Mouse (Mus musculus): ENCODE measurements around the gene Tdrd3.

Tdrd3 gene

DNA sequence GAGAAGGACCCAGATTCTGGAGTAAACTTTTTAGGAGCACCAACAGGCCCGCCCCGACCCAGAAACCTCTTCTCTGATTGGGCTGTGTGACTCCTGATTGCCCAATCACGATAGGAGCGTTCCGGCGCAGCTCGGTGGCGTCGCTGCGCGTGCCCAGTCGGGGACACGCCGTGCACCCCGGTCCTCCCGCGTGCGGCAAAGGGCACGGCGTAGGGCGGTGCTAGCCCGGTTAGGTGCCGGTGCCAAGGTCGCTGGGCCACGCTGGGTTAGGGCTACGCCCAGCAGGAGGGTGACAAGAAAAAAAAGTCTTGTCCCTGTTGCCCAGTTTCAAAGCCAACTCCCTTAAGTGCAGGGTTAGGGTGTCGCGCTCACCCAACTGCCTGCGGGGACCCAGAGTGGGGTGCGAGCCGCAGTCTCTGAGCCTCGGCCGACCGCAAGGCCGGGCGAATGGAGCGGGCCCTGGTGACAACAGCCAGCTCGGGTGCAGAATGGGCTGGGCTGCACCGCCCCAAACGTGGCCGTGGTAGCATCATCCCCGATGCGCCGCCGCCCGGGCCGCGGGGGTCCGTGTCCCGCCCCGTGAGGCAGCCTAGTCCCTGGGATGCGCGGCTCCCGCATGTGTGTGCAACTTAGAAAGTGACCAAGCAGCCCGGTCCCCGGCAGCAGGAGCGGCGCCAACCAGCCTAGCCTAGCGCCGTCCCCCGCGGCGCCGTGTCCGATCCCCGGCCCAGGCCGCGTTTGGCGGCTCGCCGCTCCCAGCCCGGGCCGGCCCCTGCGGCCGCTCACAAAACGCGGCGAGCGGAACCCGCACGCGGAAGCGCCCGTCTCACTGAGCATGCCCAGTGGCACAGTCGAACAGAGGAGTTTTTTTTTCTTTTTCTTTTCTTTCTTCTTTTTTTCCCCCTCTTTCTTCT, at the start of gene Tdrd3:
Gene Tdrd3 (plus strand): TSS at position 832 of the 914 bp plus-strand sequence.
- peak; percentile 94 for DNase-seq

GRCm38 (mm10) chr14:87367169-87367568, 49.3 kb upstream of the Tdrd3 start:
- no peak for DNase-seq

DNA sequence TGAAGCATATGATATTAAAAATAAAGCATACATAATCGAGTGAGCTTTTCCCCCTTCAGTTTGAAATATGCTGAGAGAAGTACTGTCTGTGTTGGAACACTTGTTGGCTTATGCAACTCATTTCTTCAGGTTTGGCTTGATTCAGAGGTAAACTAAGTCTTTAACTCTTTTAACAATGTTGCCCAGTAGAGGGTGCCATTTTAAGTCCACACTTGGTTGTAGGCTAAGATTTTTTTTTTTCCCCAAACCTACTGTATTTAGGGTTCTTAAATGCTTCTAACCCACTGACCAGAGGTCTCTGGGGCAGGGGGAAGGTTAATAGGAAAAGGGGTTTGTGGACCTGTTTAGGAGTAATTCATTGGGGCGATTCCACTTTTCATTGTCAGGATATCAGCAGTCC, 33.4 kb upstream of the Tdrd3 start:
- no peak for DNase-seq

- no peak for DNase-seq
These were observed 31.9 kb upstream of the Tdrd3 start for GRCm38 (mm10) chr14:87384288-87385268.

- no peak for DNase-seq
These were observed 23.3 kb upstream of the Tdrd3 start for GRCm38 (mm10) chr14:87393096-87393495.

- DNase-seq, result no peak
These were observed 19.8 kb upstream of the Tdrd3 start for GRCm38 (mm10) chr14:87396643-87397042.

DNA sequence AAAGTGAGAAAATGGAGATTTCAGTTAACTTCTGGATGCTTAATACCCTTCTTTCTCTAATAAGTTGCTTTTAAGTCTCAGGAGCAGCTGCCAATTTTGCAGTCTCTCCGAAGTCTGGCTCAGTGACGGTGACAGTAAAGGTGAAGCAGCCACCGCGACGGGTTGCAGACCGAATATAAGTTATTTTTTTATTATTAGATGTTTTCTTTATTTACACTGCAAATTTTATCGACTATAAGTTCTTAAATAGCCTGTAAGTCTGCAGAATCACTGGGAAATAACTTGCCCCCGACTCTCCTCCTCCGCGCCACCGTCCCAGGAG, 992 bp upstream of the Tdrd3 start:
- DNase-seq, result no peak

DNA sequence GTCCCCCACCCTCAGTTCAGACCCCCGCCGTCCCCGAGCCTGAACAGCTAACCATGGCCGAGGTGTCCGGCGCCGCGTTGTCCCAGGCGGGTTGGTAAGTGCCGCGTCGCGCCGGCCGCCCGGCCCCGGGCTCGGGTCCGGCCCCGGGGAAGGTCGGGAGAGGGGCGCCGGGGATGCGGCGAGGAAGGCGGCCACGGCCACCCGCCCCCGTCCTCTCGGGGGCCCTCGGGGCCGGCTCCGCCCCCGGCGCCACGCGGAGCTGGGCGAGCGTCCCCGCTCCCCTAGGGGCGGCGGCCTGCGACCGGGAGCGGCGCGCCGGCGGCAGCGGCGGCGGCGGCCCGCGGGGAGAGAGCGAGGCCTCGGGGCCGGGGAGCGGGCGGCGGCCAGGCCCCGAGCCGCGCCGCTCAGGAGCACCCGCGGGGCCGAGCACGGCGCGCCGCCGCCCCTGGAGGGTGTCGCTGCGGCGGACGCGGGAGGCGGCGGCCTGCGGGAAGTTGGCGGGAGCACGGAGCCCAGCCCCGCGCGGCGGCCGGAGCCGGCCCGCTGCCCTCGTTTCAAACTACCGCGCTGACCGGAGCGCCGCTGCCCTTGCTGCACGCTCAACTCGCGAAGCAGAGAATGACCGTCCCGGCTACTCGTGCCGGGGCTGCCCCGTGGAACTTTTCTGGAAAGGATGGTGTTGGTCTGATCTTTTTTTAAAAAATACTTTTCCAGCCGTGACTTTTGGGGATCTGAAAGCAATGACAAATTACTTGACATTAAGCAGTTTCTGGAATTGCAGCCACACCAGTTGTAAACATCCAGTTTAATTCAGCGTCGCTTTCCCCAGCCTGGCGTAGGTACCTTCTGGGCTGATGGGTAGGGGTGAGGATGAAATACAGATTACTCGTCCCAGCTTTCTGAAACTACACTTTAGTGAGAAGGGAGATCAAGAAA, 584 bp downstream of the Tdrd3 start:
- peak; percentile 62 for DNase-seq

- DNase-seq, result peak; percentile 46
These were observed 1.2 kb downstream of the Tdrd3 start for GRCm38 (mm10) chr14:87417691-87418070.

DNA sequence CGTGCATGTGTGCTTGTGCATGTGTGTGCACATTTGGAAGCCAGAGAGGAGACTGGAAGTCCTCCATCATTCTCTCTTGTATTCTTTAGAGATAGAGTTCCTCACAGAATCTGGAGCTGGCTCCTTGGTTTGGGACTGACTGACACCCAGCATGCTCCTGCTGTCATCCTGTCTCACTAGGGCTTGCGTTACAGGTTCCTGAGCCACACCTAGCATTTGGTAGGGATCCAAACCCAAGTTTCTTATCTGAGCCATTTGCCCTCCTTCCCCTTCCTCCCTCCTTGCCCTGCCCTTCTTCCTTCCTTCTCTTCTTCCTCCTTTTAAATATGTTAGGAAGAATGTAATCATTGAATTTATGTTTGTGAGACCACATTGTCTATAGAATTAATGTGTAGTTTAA, 3.3 kb downstream of the Tdrd3 start:
- DNase-seq, result no peak

GRCm38 (mm10) chr14:87420576-87420975, 4.1 kb downstream of the Tdrd3 start:
- DNase-seq, result no peak

GRCm38 (mm10) chr14:87422432-87422831, 6.0 kb downstream of the Tdrd3 start:
- DNase-seq, result no peak

DNA sequence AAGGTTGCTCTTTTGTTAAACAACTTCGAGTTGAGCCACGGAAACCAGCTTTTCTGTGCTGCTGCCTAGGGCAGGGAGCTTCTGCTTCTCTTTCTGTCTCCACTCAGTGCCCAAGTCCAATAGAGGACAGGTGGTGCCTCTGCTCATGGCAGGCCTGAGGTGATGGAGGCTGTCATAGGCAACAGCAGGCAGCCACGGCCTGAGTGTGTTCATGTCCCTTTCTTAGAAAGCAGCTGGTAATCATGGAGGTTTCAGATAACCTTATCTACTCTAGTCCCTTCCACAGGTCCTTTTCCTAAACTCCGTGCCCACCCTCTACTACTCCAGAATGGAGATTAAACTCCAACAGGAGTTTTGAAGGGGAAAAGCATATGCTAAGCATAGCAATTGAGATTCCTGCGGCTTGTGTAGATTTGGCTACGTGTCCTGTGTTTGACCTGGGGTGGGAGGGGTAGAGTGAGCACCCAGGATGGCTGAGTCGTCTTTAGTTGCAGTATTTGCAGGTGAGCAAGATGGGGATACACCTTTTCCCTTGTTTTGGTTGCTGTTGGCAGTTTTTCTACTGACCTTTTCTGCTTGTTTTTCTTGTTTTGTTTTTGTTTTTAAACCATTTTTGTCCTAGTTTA, 10.0 kb downstream of the Tdrd3 start:
- no peak for DNase-seq

GRCm38 (mm10) chr14:87427032-87427431, 10.6 kb downstream of the Tdrd3 start:
- no peak for DNase-seq

DNA sequence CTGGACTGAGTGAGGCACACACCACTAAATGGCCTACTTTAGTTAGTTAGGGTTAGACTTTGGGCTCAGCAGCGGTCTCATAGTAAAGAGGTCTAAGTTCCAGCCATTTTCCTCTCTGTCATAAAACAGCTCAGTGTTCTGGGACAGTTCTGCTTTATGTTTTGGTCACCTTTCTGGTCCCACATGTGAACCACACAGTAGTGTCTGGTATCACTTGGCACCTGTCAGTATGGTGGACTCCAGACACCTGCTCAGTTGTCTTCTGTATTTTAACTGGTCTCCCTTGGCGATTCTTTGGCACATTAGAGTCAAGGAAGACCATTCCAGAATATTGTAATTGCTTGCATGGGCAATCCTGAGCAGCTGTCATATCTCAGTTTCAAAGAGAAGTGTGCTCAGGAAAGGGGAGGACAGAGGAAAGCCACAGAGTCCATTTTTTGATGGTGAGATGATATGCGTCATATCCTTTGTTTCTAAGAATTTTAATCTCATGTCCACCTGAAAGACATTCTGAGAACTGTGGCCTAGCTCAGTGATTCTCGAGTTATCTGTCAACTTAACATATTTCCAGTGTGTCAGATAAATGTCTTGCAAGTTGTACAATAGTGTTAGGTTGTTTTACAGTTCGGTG, 11.3 kb downstream of the Tdrd3 start:
- DNase-seq, result no peak

- no peak for DNase-seq
These were observed 17.0 kb downstream of the Tdrd3 start for GRCm38 (mm10) chr14:87433390-87433915.

GRCm38 (mm10) chr14:87435382-87435781, 18.9 kb downstream of the Tdrd3 start:
- DNase-seq, result no peak

GRCm38 (mm10) chr14:87439721-87440120, 23.3 kb downstream of the Tdrd3 start:
- no peak for DNase-seq

DNA sequence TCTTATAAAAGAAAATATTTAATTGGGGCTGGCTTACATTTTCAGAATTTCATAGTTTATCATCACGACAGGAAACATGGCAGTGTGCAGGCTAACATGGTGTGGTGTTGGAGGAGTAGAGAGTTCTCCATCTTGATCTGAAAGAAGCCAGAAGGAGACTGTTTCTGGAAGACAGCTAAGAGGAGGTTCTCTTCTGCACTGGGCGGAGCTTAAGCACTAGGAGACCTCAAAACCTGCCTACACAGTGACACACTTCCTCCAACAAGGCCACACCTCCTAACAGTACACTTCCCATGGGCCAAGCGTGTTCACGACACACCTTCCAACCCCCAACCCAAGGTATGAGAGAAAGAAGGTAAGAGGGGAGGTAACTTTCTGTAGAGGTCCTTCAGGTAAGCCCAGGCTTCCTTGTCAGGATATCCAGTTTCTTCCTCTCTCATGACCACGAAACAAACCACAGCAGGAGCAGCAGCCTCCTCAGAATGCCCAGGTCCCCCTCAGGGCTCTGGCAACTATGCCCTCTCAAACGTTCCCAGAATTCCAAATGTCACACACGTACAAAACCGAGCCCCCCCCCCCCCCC, 30.0 kb downstream of the Tdrd3 start:
- no peak for DNase-seq

DNA sequence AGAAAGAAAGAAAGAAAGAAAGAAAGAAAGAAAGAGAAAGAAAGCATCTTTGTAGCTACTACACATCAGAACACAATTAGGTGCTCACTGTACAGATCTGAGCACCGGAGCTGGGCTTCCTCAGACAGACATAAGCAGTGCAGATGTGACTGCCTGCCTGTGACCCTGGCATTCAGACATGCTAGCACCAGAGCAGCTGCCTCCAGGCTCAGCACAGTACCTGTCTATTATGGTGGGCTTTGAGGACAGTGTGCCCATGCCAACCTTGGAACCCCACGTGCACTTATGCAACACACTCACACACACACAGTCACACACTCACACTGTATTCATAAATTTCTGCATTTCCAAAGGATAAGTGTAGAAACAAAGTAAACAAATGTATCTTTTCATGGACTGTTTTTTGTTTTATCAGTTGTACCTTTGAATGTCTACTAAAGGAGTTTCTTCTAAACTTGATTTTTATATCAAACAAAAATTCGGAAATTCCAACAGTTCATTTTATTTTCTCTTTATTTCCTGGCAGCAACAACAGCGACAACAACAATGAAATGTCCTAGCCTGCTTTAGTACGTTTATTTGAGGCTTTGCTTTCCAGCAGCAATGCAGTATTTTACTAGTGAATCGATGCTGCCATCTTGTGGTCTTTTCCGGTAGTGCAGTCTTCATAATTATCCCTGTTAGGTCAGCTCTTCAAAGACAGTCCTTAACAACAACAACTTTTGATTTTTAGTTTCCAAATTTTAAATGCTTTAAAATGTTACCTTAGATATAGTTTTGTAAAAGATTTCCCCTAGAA, 35.4 kb downstream of the Tdrd3 start:
- DNase-seq, result peak; percentile 76
